Comparison of ENCODE assay signal across 12 mouse cellular contexts in genomic region chr2:29572811-29573427, GRCm38 (mm10). TPM values are rescaled to one million over a fixed set of nuclear protein-coding genes. Genes with fewer than 3 reads are reported as not detected.
DNase-seq lines count a peak whose midpoint lies in the region; ATAC-seq and TF ChIP-seq lines count a peak whose summit lies in the region.
"Had no signal": no experiment of that assay in that cellular context is flagged by ENCODE, and none has a peak within 500 bp of the region (broad histone marks: within the 10 kb centered on the region; RNA-seq: fewer than 3 reads in every experiment).

No protein-coding gene starts in this region.

- H3K4me1 ChIP-seq in midbrain, embryonic 12.5 days, result peaks cover 29% of the 10 kb centered on the region
- no peaks in the 10 kb centered on the region; the same call in 1 of the 2 replicates for H3K4me1 ChIP-seq in midbrain, postnatal 0 days (ENCODE audit: insufficient read depth, low read length)
- H3K4me1 ChIP-seq in hindbrain, embryonic 13.5 days (replicated peaks), result peaks cover 30% of the 10 kb centered on the region
- H3K4me1 ChIP-seq: intestine, embryonic 15.5 days had no signal

- H3K9me3 ChIP-seq in midbrain, embryonic 12.5 days, result no peaks in the 10 kb centered on the region
- no peaks in the 10 kb centered on the region for H3K9me3 ChIP-seq in midbrain, postnatal 0 days (ENCODE audit: low read length)
- H3K9me3 ChIP-seq in hindbrain, embryonic 13.5 days, result no peaks in the 10 kb centered on the region
- H3K9me3 ChIP-seq: embryonic facial prominence, embryonic 10.5 days; forebrain, embryonic 15.5 days; heart, embryonic 12.5 days; intestine, embryonic 15.5 days had no signal

- H3K36me3 ChIP-seq in midbrain, embryonic 12.5 days, result no peaks in the 10 kb centered on the region
- no peaks in the 10 kb centered on the region for H3K36me3 ChIP-seq in midbrain, postnatal 0 days (ENCODE audit: insufficient read depth, low read length)
- no peaks in the 10 kb centered on the region for H3K36me3 ChIP-seq in hindbrain, embryonic 13.5 days
- H3K36me3 ChIP-seq: embryonic facial prominence, embryonic 10.5 days; forebrain, embryonic 15.5 days; heart, embryonic 12.5 days; intestine, embryonic 15.5 days had no signal

- no peak overlapping the region for H3K4me2 ChIP-seq in midbrain, embryonic 12.5 days (replicated peaks)
- H3K4me2 ChIP-seq in midbrain, postnatal 0 days (ENCODE audit: low read depth, low read length, poor library complexity, severe bottlenecking), result no peak overlapping the region
- no peak overlapping the region for H3K4me2 ChIP-seq in hindbrain, embryonic 13.5 days
- H3K4me2 ChIP-seq: forebrain, embryonic 15.5 days; heart, embryonic 12.5 days; intestine, embryonic 15.5 days had no signal

- H3K9ac ChIP-seq in midbrain, embryonic 12.5 days (replicated peaks), result peak overlapping the region; percentile 24
- H3K9ac ChIP-seq in midbrain, postnatal 0 days (replicated peaks; ENCODE audit: low read length, poor library complexity, severe bottlenecking), result no peak overlapping the region
- H3K9ac ChIP-seq in hindbrain, embryonic 13.5 days, result no peak overlapping the region
- H3K9ac ChIP-seq: forebrain, embryonic 15.5 days; heart, embryonic 12.5 days; intestine, embryonic 15.5 days had no signal

- H3K27me3 ChIP-seq in midbrain, embryonic 12.5 days, result peaks cover 10% of the 10 kb centered on the region; the same call in 1 of the 2 replicates
- H3K27me3 ChIP-seq in midbrain, postnatal 0 days (ENCODE audit: insufficient read depth, low read length), result no peaks in the 10 kb centered on the region; the same call in 1 of the 2 replicates
- peaks cover 3% of the 10 kb centered on the region; the same call in 1 of the 2 replicates for H3K27me3 ChIP-seq in hindbrain, embryonic 13.5 days
- H3K27me3 ChIP-seq: forebrain, embryonic 15.5 days had no signal

- peak; percentile 93 for DNase-seq in heart, adult 11 months
- no peak for DNase-seq in heart, postnatal 4 days
- no peak for DNase-seq in midbrain, postnatal 0 days (ENCODE audit: low spot score)
- no peak for DNase-seq in lung, postnatal 36 days
- no peak for DNase-seq in lung, postnatal 10 days
- DNase-seq: cerebellum, adult 9-11 months had no signal

- peak overlapping the region; percentile 62 for H3K27ac ChIP-seq in midbrain, embryonic 12.5 days (replicated peaks)
- no peak overlapping the region for H3K27ac ChIP-seq in midbrain, postnatal 0 days (ENCODE audit: low read depth, low read length)
- H3K27ac ChIP-seq in hindbrain, embryonic 13.5 days, result peak overlapping the region; percentile 49; the same call in 1 of the 2 replicates
- H3K27ac ChIP-seq: forebrain, embryonic 15.5 days; intestine, embryonic 15.5 days had no signal

- WGBS in midbrain, embryonic 12.5 days, result 28% methylated on average over 5 of the region's 5 CpGs
- 32% methylated on average over 5 of the region's 5 CpGs for WGBS in midbrain, postnatal 0 days
- WGBS in hindbrain, embryonic 13.5 days, result 18% methylated on average over 5 of the region's 5 CpGs

- no peak for TF ChIP-seq CTCF in midbrain, postnatal 0 days (IDR thresholded peaks at IDR 0.05)

- ATAC-seq in midbrain, embryonic 12.5 days (ENCODE audit: low FRiP score, low read depth), result no peak
- ATAC-seq in midbrain, postnatal 0 days (ENCODE audit: low FRiP score), result no peak
- ATAC-seq in hindbrain, embryonic 13.5 days (ENCODE audit: low FRiP score), result no peak
- ATAC-seq: forebrain, embryonic 15.5 days; intestine, embryonic 15.5 days had no signal

- H3K4me3 ChIP-seq in midbrain, embryonic 12.5 days, result no peak overlapping the region
- no peak overlapping the region for H3K4me3 ChIP-seq in midbrain, postnatal 0 days (ENCODE audit: low read depth, low read length)
- no peak overlapping the region for H3K4me3 ChIP-seq in hindbrain, embryonic 13.5 days
- H3K4me3 ChIP-seq: forebrain, embryonic 15.5 days; heart, embryonic 12.5 days; intestine, embryonic 15.5 days had no signal

RNA-seq across cellular contexts. Expression of gene Rapgef1, which starts 46.6 kb away (rescaled TPM):
- total RNA-seq in heart, postnatal 4 days (2021), result 10 to 100 TPM; 96.3 to 98.4 TPM
- polyA plus RNA-seq in midbrain, embryonic 12.5 days (2016; fragmentation: Nextera tagmentation; extraction: Ambion mirVana), result 22.5 and 24.1 TPM in 2 replicates
- total RNA-seq in midbrain, postnatal 0 days (2014; rRNA removed), result 98.7 and 109 TPM in 2 replicates
- polyA plus RNA-seq in midbrain, postnatal 0 days (2015; fragmentation: Nextera tagmentation; extraction: Ambion mirVana), result 15.4 and 16.2 TPM in 2 replicates
- polyA plus RNA-seq in hindbrain, embryonic 13.5 days (2015; fragmentation: Nextera tagmentation; extraction: Ambion mirVana), result 14.3 and 16.1 TPM in 2 replicates
